Mouse (Mus musculus): ENCODE results near the gene Rrp1b. TPM values are rescaled to one million over a fixed set of nuclear protein-coding genes. Genes with fewer than 3 reads are reported as not detected.

Gene Rrp1b
- total and polyA plus RNA-seq, 3 experiments, result 78.6 to 84.1 TPM; not detected in 1

GRCm38 (mm10) chr17:32068810-32069209, 32.9 kb downstream of the Rrp1b start:
- H3K79me2 ChIP-seq (ENCODE audit: control insufficient read depth, insufficient read depth, low read length, poor library complexity), result no peaks in the 10 kb centered on the region
- H3K9me3 ChIP-seq (replicated peaks; ENCODE audit: insufficient read depth, low read length), result no peaks in the 10 kb centered on the region
- H3K27ac ChIP-seq (ENCODE audit: control insufficient read depth, low read depth, low read length), result no peak overlapping the region
- DNase-seq (ENCODE audit: low read depth, low spot score), result no peak
- no peaks in the 10 kb centered on the region for H3K36me3 ChIP-seq (ENCODE audit: control insufficient read depth in 1 of 2, insufficient read depth in 2 of 2, low read length in 2 of 2)
- no peak for TF ChIP-seq MAZ (IDR thresholded peaks at IDR 0.05; ENCODE audit: low read depth, low read length)
- TF ChIP-seq USF1 (IDR thresholded peaks at IDR 0.05; ENCODE audit: low read depth, low read length), result no peak
- no peak for TF ChIP-seq EP300 (IDR thresholded peaks at IDR 0.05; ENCODE audit: low read depth in 1 of 2, low read length in 2 of 2)
- H3K4me1 ChIP-seq (ENCODE audit: control insufficient read depth in 1 of 2, insufficient read depth in 2 of 2, low read length in 2 of 2), result peaks cover 0 to 5% of the 10 kb centered on the region in 2 experiments; a peak in 1 of 4 replicates
- H3K4me3 ChIP-seq (ENCODE audit: control insufficient read depth in 1 of 2, insufficient read depth in 1 of 2, low read depth in 2 of 2, low read length in 2 of 2), result no peak overlapping the region
- H3K9ac ChIP-seq (ENCODE audit: control insufficient read depth, low read depth, low read length, poor library complexity, severe bottlenecking), result no peak overlapping the region
- no peaks in the 10 kb centered on the region for H3K27me3 ChIP-seq (ENCODE audit: control insufficient read depth in 1 of 2, insufficient read depth in 2 of 2, low read length in 2 of 2)

- Histone ChIP-seq H3K9ac (ENCODE audit: control insufficient read depth, low read depth, low read length, poor library complexity, severe bottlenecking) (no peak overlapping the region), H3K36me3 (ENCODE audit: control insufficient read depth in 1 of 2, insufficient read depth in 2 of 2, low read length in 2 of 2) (peaks cover 0 to 4% of the 10 kb centered on the region in 2 experiments; a peak in 2 of 4 replicates), H3K4me1 (ENCODE audit: control insufficient read depth in 1 of 2, insufficient read depth in 2 of 2, low read length in 2 of 2) (peaks cover 3 to 15% of the 10 kb centered on the region in 2 experiments; a peak in 3 of 4 replicates), H3K27me3 (ENCODE audit: control insufficient read depth in 1 of 2, insufficient read depth in 2 of 2, low read length in 2 of 2) (no peaks in the 10 kb centered on the region), H3K9me3 (replicated peaks; ENCODE audit: insufficient read depth, low read length) (no peaks in the 10 kb centered on the region), H3K27ac (ENCODE audit: control insufficient read depth, low read depth, low read length) (no peak overlapping the region), H3K4me3 (ENCODE audit: control insufficient read depth in 1 of 2, insufficient read depth in 1 of 2, low read depth in 2 of 2, low read length in 2 of 2) (no peak overlapping the region), H3K79me2 (ENCODE audit: control insufficient read depth, insufficient read depth, low read length, poor library complexity) (no peaks in the 10 kb centered on the region)
- TF ChIP-seq USF2 (IDR thresholded peaks at IDR 0.05; ENCODE audit: borderline replicate concordance in 1 of 2, insufficient read depth in 1 of 2, low read depth in 1 of 2, low read length in 2 of 2) (no peak), RAD21 (IDR thresholded peaks at IDR 0.05; ENCODE audit: low read depth, low read length) (peak; percentile 72), POLR2A (IDR thresholded peaks at IDR 0.05; ENCODE audit: control insufficient read depth in 1 of 2, insufficient read depth in 1 of 2, low read depth in 1 of 2, low read length in 2 of 2, poor library complexity in 1 of 2) (no peak), ELF1 (IDR thresholded peaks at IDR 0.05; ENCODE audit: low read depth, low read length) (no peak), USF1 (IDR thresholded peaks at IDR 0.05; ENCODE audit: low read depth, low read length) (no peak), ETS1 (IDR thresholded peaks at IDR 0.05; ENCODE audit: low read depth, low read length) (no peak), MAFK (IDR thresholded peaks at IDR 0.05; ENCODE audit: borderline replicate concordance, low read depth, low read length) (no peak), JUND (IDR thresholded peaks at IDR 0.05; ENCODE audit: low read depth, low read length) (no peak), E2F4 (IDR thresholded peaks at IDR 0.05; ENCODE audit: borderline replicate concordance, low read depth, low read length) (no peak), CHD1 (IDR thresholded peaks at IDR 0.05; ENCODE audit: low read depth, low read length) (no peak), MAX (IDR thresholded peaks at IDR 0.05; ENCODE audit: low read length) (no peak), TAL1 (IDR thresholded peaks at IDR 0.05; ENCODE audit: low read length) (no peak), SMC3 (IDR thresholded peaks at IDR 0.05; ENCODE audit: low read depth, low read length) (peak; percentile 89), KAT2A (conservative IDR thresholded peaks at IDR 0.05; ENCODE audit: low read depth, low read length) (no peak), GABPA (IDR thresholded peaks at IDR 0.05; ENCODE audit: low read depth, low read length) (no peak), ZC3H11A (IDR thresholded peaks at IDR 0.05; ENCODE audit: low read depth, low read length) (peak; percentile 65), MEF2A (IDR thresholded peaks at IDR 0.05; ENCODE audit: extremely low read depth, insufficient replicate concordance, low read depth, low read length, poor library complexity, severe bottlenecking) (no peak), RCOR1 (IDR thresholded peaks at IDR 0.05; ENCODE audit: low read depth, low read length) (no peak), BHLHE40 (IDR thresholded peaks at IDR 0.05; ENCODE audit: borderline replicate concordance, low read depth, low read length) (0 out of 2 replicates have a peak, but pooled peaks have one; percentile 12), TCF12 (IDR thresholded peaks at IDR 0.05; ENCODE audit: low read depth, low read length) (no peak), MYC (IDR thresholded peaks at IDR 0.05; ENCODE audit: low read depth, low read length) (no peak), MYB (IDR thresholded peaks at IDR 0.05; ENCODE audit: low read depth, low read length) (no peak; the same call in 1 of the 2 replicates), GATA1 (IDR thresholded peaks at IDR 0.05; ENCODE audit: low read depth, low read length) (no peak), ZNF384 (IDR thresholded peaks at IDR 0.05; ENCODE audit: low read depth, low read length) (no peak), CTCF (IDR thresholded peaks at IDR 0.05 in 2 of 3, conservative IDR thresholded peaks at IDR 0.05 in 1 of 3; ENCODE audit: control insufficient read depth in 1 of 3, insufficient read depth in 1 of 3, low read depth in 2 of 3, low read length in 3 of 3, poor library complexity in 1 of 3, severe bottlenecking in 1 of 3) (peak; percentile 90 to 98 (median 92)), TBP (IDR thresholded peaks at IDR 0.05; ENCODE audit: low read depth, low read length) (no peak), POLR2AphosphoS5 (IDR thresholded peaks at IDR 0.05; ENCODE audit: borderline replicate concordance, low read depth, low read length) (no peak), SIN3A (IDR thresholded peaks at IDR 0.05; ENCODE audit: low read length) (0 out of 2 replicates have a peak, but pooled peaks have one; percentile 22), NRF1 (IDR thresholded peaks at IDR 0.05; ENCODE audit: insufficient read depth, low read depth, low read length, poor library complexity, severe bottlenecking) (no peak)
- DNase-seq (ENCODE audit: low read depth, low spot score), result peak; percentile 77
These were observed 37.5 kb downstream of the Rrp1b start for GRCm38 (mm10) chr17:32073359-32073758.
